Mouse (Mus musculus) kidney, postnatal 25 days (tissue): ENCODE results near the gene Parva.

Source experiments
- DNase-seq, 2 experiments: peaks; one replicate each; pipeline ENCODE4 v3.0.0; 2021; ENCODE audit warnings: mixed read lengths in 2 of 2

The Parva gene

DNA sequence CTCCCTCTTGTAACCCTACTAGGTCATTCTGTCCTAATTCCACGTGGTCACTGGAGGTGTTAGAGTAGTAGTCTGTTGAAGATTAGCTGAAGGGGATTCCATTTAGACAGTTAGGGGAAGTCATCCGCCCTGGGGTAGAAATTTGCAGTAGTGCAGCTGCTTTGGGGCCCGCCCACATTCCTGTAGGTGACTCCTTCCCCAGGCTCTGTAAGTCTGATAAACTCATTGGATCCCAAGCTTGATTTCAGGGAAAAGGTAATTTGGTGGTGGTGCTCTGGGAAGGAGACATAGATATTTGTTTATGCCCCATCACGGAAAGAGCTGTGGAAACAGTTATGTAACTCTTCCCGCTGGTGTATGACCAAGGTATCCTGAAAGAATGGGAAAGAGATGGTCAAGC, 494 bp upstream of the Parva start:
- DNase-seq = no peak

DNA sequence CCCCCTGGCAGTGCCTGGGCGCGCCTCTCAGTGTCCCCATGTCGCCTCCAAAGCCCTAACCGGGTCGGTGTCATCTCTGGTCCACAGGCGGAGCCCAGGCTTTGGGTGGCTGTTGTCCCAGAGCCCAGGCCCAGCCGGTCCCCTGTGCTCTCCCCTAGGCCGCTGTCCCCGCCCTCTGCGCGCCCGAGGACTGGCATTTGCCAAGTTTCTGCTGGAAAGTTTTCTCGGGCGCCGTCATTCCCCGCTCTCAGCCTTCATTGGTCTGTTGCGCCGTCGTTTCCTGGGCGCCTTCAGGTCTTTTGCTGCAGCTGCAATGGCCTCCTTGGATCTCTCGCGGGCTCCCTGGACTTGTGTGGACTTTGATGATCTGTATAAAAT, 842 bp downstream of the Parva start:
- DNase-seq = peak; percentile 93 to 96

DNA sequence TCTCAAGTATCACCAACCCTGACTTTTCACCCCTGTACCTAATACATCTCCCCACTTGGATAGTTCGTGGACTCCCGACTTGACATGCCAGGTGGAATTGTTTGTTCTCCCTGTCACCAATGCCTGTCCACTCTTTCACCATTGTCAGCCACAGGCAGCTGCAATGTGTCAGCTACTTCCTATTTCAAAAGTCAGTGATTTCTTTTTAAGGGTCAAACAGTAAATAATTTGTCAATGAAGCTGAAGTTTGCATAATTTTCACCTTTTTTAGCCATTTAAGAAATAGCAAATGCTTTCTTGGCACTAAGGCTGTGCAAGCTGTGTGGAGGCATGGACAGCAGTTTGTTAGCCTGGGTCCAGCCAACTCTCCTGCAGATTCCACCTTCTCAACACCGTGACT, 12.5 kb downstream of the Parva start:
- peak in 1 of 2 experiments; percentile 26 for DNase-seq

DNA sequence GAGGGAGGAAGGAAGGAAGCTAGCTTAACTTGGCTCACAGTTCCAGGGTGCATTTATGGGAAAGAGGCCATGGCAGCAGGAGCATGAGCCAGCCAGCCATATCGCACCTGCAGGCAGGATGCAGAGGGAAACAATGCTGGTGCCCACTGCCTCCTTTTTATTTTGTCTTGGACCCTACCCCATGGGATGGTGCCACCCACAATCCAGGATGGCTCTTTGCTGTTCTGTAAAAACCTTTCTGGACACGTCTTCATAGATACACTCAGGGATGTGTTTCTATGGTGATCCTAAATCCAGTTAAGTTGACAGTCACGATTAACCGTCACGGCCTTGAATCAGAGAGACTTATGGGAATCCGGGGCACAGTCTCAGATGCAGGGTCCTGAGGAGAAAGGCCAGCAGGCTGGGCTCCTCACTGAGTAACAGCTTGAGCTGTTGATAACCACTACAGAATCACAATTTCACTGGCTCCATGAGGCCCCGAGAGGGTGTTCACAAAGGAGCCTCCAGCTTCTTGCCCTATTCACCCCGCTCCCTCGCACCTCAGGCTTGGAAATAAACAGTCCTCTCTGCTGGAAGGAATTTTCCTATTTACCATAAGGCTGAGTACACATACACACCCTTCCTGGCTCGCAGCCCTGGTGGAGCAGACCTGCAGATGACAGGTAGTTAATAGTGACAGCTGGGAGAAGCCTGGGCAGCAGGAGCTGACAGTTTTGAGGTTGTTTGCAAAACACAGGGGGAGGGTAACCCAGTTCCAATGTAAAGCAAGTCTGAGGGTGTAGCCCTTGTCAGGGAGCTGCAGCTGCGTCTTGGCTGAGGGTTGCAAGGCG, 17.1 kb downstream of the Parva start:
- DNase-seq = peak; percentile 40 to 55

DNA sequence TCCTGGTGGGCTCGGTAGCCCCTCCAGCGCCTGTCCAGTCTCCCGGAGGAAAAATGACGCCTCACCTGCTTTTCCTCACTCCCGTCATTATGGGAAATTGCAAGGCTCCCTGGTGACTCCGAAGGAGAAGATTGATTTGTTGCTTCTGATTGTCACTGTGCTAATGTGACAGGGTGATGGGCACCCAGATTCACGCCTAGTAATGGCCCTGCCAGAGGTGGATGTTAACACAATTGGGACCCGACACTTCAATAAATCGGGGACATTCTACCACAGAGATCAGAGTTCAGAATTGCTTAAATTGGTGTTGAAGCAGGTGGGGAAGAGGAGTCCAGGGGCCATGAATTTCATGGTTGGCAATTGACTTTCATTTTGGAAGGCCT, 17.7 kb downstream of the Parva start:
- DNase-seq = no peak

DNA sequence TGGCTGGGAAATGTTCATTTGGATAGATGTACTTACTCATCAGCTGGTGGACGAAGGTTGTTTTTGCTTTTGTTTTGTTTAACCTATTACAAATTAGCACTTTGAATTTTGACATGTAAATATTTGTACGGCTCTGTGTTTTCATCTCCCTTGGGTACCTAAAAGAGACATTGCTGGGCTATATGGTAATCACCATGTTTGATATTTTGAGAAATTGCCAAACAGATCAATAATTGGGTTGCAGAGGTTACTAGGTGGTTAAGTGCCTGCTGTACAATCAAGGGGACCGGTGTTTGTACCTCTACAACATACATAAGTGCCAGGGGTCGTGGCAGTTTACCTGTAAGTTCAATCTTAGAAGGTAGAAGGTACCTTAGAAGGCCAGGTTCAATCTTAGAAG, 19.2 kb downstream of the Parva start:
- DNase-seq = no peak

DNA sequence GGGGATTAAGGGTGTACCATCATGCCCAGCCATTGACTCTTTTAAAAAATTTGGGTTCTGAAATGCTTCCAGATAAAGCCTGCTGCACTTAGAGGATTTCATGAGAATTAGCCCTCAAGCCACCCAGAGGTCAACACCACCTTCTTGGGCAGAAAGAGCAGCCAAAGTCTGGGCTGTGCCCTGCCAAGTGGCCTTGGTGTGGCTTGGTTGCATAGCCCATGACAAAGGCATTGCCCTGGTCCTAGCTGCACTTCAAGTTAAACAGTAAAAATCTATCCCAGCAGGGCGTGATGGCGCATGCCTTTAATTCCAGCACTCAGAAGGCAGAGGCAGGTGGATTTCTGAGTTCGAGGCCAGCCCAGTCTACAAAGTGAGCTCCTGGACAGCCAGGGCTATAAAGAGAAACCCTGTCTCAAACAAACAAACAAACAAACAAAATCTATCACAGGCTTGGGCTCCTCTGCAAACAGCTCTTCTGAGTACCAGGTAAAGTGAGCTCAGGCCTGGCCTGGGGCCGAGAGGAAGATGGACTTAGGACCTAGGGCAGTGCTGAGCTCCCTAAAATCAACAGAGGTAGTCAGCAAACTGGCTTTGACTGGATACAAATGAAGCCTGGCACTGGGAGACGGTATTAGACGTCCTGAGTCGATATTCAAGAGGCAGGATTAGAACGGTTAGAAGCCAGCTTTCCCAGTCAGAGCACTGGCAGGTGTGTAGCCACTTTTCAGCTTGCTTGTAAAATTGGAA, 22.8 kb downstream of the Parva start:
- peak; percentile 77 to 87 for DNase-seq

DNA sequence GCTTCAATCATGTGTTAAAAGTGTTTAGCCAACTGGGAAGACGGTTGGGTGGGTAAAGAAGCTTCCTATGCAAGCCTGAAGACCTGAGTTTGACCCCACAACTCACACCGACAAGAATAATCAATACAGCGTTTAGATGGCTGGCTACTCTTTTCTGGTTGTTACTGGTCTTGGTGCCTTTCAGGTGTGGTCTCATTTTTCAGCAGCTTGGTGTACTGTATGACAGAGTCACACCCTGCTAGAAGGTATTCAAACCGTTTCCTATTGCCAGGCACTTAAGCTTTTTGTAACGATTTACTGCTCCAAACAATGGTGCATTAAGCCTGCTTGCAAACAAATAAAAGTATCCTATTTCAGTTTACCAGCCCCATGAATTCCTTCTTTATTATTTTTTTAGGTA, 25.2 kb downstream of the Parva start:
- DNase-seq = no peak

DNA sequence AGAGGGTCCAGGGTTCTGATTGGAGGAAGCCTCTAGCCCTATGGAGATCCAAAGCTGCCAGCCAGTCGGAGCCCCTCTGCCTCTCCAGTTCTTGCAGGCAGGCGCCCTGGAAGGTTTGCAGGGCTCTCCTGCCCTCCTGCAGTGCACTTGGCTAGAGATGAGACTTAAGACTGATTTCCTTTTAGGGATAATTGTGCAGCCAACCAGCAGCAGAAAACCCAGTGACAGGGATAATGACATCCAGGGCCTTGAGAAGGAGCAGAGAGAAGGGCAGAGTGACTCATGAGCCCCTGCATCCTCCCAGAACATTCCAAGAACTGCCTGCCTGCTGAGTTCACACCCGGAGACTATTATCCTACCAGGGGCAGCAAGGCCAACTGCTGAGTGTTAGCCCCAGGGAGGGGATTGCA, 26.5 kb downstream of the Parva start:
- DNase-seq = no peak

DNA sequence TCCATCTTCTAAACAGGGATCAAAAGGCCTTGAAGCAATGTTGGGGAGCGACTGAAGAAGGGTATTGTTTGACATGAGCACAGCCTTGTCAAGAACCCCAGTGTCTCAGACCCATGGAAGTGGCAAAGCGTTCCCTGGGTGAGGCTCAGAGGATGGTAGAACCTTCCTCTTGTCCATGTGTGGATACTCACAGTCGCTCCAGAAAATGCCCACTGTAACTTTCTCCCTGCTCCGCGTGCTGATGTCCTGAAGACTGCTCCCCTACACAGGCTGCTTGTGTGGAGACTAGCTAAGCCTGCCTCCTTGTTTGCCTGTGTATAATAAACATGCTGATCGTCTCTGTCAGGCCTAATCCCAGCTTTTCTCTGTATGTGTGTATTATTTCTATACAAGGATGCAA, 27.1 kb downstream of the Parva start:
- peak in 1 of 2 experiments; percentile 13 for DNase-seq

DNA sequence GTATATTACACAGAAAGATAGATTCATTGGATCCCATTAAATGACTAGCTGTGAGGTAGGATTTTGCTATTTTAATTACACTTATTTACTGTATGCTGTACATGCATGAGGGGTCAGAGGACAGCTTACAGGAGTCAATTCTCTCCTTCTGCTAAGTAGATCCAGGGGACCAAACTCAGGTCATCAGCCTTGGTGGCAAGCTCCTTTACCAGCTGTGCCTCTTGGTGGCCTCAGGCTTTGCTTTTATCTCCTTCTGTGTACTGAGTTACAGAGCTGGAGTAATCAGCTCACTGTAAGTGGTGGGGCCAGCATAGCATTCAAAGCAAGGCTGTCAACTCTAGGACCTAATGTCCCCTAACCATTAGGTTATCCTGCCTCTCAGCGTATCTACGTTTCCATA, 27.6 kb downstream of the Parva start:
- DNase-seq = no peak

DNA sequence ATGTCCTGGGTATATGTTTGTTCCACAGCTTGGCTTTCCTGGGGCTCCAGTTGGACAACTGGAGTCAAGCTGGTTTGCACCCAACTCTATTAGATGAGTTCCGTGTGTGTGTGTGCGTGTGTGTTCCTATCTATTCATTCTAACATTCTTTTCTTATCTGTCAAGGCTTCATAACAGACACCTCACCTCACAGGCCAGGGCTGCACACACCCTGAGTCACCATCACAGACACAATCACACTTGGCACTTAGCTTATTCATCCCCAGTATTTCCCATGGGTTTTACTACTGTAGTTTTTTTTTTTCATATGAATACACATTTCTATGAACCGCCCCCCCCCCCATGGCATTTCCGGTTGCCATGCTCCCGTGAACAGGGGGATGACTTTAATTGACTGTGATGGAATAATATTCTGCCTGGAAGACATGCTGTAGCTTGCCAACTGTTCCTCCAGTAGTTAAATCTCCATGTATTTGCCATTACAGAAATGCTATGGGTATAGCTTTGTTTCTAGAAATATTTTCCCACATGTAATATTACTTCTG, 28.3 kb downstream of the Parva start:
- DNase-seq = peak in 1 of 2 experiments; percentile 23

DNA sequence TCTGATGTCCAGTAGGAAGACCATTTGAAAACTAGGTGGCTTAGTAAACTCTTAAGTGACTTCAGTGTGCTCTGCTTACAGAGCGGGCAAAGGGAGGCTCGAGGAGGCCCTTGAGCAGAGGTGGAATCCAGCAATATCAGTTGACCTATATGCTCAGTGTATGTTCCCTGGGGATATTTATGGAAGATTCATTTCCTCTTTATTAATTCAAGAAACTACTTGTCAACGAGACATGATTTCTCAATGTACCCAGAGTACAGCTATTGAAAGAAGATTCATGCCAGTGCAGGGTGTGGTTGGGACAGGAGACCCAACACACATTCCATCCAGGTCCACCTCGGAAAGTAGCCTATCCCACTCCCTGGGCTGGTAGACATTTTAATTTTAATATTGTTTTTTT, 30.1 kb downstream of the Parva start:
- DNase-seq = no peak

DNA sequence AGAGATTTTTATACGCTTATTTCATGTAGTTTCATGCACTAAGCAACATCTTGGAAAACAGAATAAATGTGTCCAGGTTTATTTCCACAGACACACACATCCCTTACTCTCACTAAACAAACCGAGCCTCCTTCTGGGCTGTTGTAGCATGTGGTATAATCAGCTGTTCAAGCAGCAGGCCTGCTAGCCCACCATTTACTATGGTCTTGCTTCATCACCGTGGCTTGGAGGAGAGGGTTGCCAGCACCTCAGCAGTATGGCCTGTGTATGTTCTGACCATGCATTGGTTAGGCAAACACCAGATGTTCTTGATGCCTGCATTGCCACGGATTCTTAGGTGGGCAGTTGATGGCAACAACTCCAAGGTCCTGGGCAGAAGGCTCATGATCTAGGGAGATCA, 30.6 kb downstream of the Parva start:
- DNase-seq = peak in 1 of 2 experiments; percentile 24

DNA sequence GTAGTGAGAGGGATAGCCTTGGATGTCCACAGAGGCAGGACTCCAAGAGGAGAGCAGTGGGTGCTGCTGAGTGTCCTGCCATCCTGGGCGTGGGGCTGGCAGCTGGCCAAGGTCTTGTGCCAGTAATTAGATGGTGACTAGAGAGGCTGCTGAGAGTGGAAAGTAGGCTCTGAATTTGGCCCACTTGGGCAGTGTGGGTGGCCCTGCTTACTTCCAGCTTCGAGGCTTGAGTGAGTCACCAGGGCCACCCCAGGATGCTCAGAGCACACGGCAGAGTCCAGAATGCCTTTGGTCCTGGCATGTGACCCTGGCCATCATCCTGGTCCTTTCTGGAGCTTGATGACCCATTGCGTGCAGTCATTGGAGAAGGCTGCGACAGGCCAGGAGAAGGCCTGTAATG, 31.1 kb downstream of the Parva start:
- peak; percentile 68 to 79 for DNase-seq

DNA sequence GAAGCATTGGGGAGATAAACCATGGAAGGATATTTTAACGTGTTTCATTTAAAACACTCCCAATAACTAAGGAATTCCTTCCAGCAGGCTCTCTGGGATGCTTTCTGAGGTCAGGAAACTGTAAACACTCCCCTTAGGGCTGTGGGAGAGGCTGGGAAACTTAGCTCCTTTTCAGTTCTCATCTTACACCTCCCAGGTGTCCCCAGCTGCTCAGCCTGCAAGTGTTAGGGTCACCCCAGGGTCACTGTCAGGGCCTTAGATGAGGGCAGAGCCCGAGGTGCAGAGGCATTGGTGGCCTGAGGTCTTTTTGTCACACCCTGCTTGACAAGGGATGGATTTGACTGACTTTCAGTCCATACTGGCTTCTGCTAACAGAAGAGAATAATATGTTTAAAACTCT, 35.8 kb downstream of the Parva start:
- peak in 1 of 2 experiments; percentile 34 for DNase-seq

DNA sequence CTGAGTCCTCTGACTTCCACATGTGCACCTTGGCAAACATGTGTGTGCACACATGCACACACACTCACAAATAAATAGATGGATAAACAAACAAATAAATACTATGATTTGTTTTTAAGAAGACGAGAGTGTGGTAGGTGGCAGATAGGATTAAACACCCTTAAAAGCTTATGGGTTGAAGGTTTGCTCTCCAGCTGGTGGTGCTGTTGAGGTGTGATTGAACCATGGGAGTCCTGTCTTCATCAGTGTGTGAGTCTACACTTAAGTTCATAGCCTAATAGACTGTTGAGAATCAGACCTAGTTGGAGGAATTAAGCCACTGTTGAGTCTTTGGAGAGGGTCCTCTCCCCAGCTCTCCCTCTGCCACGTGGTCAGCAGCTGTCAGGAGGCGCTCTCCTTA, 38.6 kb downstream of the Parva start:
- peak; percentile 36 to 42 for DNase-seq

DNA sequence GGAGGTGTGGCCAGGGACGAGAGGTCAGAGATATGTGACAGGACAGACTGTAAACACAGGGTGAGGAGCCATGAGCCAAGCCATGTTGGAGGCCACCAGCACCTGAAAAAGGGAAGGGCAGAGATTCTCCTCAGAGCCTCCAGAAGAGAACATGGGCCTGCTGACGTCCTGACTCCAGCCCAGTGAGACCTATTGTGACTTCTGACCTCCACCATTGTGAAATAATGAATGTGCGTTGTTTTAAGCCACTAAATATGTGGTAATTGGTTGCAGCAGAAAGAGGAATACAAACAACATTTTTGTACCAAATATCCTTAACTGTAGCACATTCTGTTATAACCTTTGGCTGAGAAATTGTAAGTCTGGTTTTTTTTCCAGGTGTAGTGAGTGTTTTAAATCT, 39.5 kb downstream of the Parva start:
- DNase-seq = peak in 1 of 2 experiments; percentile 32

DNA sequence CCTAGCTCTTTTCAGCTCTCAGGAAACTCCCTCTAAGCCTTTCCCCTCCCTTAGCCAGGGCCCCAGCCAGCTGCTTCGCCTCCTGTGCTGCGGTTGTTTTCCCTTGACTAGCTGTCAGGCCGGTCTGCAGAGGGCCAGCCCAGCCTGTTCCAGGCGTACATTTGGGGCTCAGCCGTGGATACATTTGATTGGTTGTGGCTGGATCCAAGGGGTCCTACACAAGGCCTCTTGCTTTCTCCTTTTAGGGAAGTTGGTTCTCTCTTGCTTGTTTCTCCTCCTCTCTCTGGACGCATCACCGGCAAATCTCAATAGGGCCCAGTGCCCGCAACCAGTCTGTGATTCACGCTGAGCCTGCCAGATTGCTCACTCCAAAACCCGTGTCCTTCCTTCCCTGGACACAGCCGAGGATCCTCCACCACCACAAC, 40.4 kb downstream of the Parva start:
- DNase-seq = peak; percentile 51 to 70

DNA sequence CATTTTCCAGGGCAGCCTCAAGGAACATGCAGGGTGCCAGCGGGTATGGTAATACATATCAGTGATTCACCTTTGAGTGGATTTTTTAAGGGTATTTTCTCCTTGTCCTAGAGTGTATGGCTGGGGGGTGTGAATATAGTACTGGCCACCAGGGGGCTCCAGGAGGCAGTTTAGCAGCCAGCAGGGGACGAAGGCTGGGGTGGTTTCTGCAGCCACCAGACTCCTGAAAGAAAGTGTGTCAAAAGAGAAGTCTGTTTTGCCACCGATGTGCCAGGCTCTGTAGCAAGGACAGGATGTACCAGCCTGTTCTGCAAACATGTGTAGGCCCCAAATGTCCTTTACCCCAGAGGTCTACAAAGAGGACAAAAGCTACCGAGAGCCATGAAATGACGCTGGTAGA, 42.5 kb downstream of the Parva start:
- DNase-seq = peak; percentile 84 to 87

DNA sequence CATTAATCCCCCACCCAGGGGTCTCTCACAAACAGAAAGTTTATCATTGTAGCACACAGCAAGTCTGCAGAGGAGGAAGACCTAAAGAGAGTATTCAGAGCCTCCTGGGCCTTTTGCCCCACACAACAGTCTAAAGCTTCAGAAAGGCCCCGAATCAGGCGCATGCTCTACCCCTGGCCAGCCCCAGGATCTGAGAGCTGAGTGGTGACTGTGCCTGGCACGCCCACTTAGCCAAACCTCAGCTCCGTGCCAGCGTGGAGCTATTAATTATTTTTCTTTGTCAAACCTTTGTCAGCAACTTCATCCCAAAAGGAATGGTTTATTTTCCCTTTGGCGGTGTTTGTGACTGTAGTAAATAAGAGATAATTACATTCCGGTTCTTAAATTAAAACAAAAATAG, 44.0 kb downstream of the Parva start:
- peak in 1 of 2 experiments; percentile 46 for DNase-seq

DNA sequence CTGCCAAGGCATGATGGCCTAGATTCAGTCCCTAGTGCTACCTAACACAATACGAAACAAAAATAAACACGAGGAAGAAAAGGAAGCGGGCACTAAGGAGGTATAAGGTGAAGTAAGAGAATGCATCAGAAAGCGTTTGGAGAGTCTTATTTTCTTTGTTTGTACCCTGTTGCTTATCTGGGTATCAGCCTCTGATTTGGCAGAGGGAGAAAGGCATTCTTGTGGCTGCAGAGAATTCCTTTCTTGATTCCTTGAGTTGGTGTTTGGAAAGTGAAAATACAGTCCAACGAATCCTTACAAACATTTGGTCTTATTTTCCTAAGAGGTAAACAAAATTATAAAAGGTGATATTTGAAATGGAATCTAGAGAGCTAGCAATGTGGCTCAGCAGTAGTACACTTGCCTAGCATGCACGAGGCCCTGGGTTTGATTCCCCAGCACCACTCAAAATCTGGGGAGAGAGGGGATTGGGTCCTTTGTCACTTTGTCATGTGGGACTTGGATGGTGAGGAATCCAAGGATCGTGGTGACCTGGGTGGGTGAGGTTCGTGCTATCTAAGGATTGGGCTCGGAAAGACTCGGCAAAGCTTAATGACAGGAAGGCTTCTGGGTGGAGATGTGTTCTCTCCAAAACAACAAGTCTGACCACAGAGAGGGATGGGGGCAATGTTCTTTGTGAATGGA, 44.9 kb downstream of the Parva start:
- peak in 1 of 2 experiments; percentile 28 for DNase-seq

DNA sequence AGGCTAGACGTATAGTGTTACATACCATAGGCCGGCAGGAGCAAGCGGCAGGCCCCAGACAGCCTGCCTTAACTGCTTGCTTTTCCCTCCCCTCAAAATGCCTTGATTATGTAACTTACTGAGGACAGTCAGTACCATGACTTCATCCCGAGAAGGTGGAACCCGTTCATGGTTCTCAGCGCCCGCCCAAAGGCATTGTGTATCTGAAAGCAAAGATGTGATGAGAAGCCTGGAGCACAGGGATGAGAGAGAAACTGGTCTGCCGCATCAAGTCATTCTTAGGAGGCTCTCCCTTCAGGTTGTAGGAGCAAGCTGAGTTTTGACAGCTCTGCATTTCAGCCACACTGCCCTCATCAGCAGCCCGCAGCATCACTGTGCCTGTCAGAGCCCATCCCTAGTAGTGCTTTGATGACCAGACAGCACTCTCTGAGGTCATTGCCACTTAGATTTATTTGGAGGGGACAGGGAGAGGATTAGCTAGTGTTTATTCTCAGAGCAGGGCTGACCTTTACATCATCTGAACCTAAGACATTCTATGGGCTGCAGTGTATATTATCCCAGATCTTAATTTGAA, 45.5 kb downstream of the Parva start:
- peak in 1 of 2 experiments; percentile 34 for DNase-seq
